Mouse (Mus musculus) embryonic stem cell, embryonic (primary cell): Measurements from ENCODE around the gene Nr1i3.

Experiments used
- CTCF ChIA-PET, 4 experiments: fragments of 300-600 bp in 2 of 4; fragments of 350-600 bp in 2 of 4; sonication (Branson Sonifier 250); formaldehyde crosslinking; loops; one replicate each; lab custom pipeline; 2022; ENCODE audit warnings: inconsistent platforms in 2 of 4; lab: Charles Lee
- POLR2A ChIA-PET, 4 experiments: fragments of 300-600 bp in 2 of 4; fragments of 350-600 bp in 2 of 4; sonication (Branson Sonifier 250); formaldehyde crosslinking; loops; one replicate each; lab custom pipeline; 2022; ENCODE audit warnings: antibody characterized with exemption in 4 of 4, inconsistent platforms in 1 of 4; lab: Charles Lee

Gene Nr1i3

GRCm38 (mm10) chr1:171213801-171214496 is at the start of gene Nr1i3:
TSS of gene Nr1i3 (plus strand) at chr1:171213970.
- CTCF ChIA-PET = interaction anchor here in 3 of 4 experiments (0.6 to 1.0 kb wide), 6 partner anchors 8 to 77 kb away, joined by 3 to 4 read pairs (median 3); partner anchors contain the start of genes Pcp4l1 (in 1 of the 3) and Tomm40l (in 1 of the 3)
- POLR2A ChIA-PET = interaction anchor here in 2 of 4 experiments (0.7 to 1.8 kb wide), 6 partner anchors 8 to 95 kb away, joined by 3 to 12 read pairs (median 3); partner anchors contain the start of genes Pcp4l1 (in 1 of the 2) and Tomm40l (in 1 of the 2)

GRCm38 (mm10) chr1:171164258-171164657 is 49.5 kb upstream of the Nr1i3 start:
- CTCF ChIA-PET = interaction anchor here in 2 of 4 experiments (1.0 to 2.4 kb wide), 8 partner anchors 10 to 117 kb away, joined by 3 to 14 read pairs (median 4); partner anchors contain the start of genes Pcp4l1 (in 1 of the 2), Ppox (in 1 of the 2) and Tomm40l (in 1 of the 2)
- POLR2A ChIA-PET = interaction anchor here in 2 of 4 experiments (0.9 to 2.0 kb wide), 2 partner anchors 9 to 56 kb away, joined by 3 to 4 read pairs; no protein-coding TSS in a partner anchor

GRCm38 (mm10) chr1:171165629-171166345 is 48.0 kb upstream of the Nr1i3 start:
- ChIA-PET CTCF (interaction anchor here in 1 of 4 experiments (0.6 kb wide), 1 partner anchor 38 kb away, joined by 3 read pairs; no protein-coding TSS in a partner anchor), POLR2A (interaction anchor here in 2 of 4 experiments (0.5 to 2.0 kb wide), 2 partner anchors 55 to 134 kb away, joined by 4 read pairs; no protein-coding TSS in a partner anchor)

GRCm38 (mm10) chr1:171168906-171169305 is 44.9 kb upstream of the Nr1i3 start:
- ChIA-PET POLR2A (interaction anchor here in 2 of 4 experiments (1.0 to 2.2 kb wide), 5 partner anchors 12 to 53 kb away, joined by 3 to 11 read pairs (median 5); partner anchors contain the start of gene Tomm40l (in 1 of the 2)), CTCF (interaction anchor here in 3 of 4 experiments (1.1 to 2.6 kb wide), 4 partner anchors 50 to 52 kb away, joined by 3 to 8 read pairs (median 4); no protein-coding TSS in a partner anchor)

- POLR2A ChIA-PET = interaction anchor here in 1 of 4 experiments (1.0 to 1.7 kb wide), 2 partner anchors 14 to 51 kb away, joined by 3 to 5 read pairs; no protein-coding TSS in a partner anchor
- CTCF ChIA-PET = interaction anchor here in 2 of 4 experiments (0.6 to 1.1 kb wide), 2 partner anchors 23 to 51 kb away, joined by 3 to 4 read pairs; no protein-coding TSS in a partner anchor
Measured at GRCm38 (mm10) chr1:171169913-171170312, 43.9 kb upstream of the Nr1i3 start.

GRCm38 (mm10) chr1:171171138-171171537 is 42.6 kb upstream of the Nr1i3 start:
- CTCF ChIA-PET = no interaction called here
- POLR2A ChIA-PET = no interaction called here

- POLR2A ChIA-PET = interaction anchor here in 1 of 4 experiments (1.5 to 1.6 kb wide), 2 partner anchors 9 to 45 kb away, joined by 3 to 5 read pairs; no protein-coding TSS in a partner anchor
- CTCF ChIA-PET = interaction anchor here in 2 of 4 experiments (0.7 to 0.9 kb wide), 2 partner anchors 48 to 109 kb away, joined by 5 to 6 read pairs; no protein-coding TSS in a partner anchor
Measured at GRCm38 (mm10) chr1:171172779-171173178, 41.0 kb upstream of the Nr1i3 start.

GRCm38 (mm10) chr1:171179487-171180171 is 34.1 kb upstream of the Nr1i3 start:
- CTCF ChIA-PET = no interaction called here

GRCm38 (mm10) chr1:171183025-171183424 is 30.7 kb upstream of the Nr1i3 start:
- POLR2A ChIA-PET = interaction anchor here in 2 of 4 experiments (0.7 to 4.8 kb wide), 3 partner anchors 12 to 67 kb away, joined by 4 to 18 read pairs (median 10); partner anchors contain the start of genes Adamts4 (in 1 of the 2) and Pcp4l1 (in 1 of the 2)
- CTCF ChIA-PET = interaction anchor here in 2 of 4 experiments (0.5 to 0.9 kb wide), 3 partner anchors 24 to 281 kb away, joined by 3 to 10 read pairs (median 3); no protein-coding TSS in a partner anchor

More at GRCm38 (mm10) chr1:171179487-171180171, 34.1 kb upstream of the Nr1i3 start:
- POLR2A ChIA-PET = interaction anchor here in 3 of 4 experiments (0.6 to 1.2 kb wide), 4 partner anchors 11 to 398 kb away, joined by 3 to 4 read pairs (median 3); no protein-coding TSS in a partner anchor

- ChIA-PET CTCF (interaction anchor here in 2 of 4 experiments (0.5 to 0.9 kb wide), 3 partner anchors 24 to 282 kb away, joined by 3 to 10 read pairs (median 3); no protein-coding TSS in a partner anchor), POLR2A (interaction anchor here in 2 of 4 experiments (0.7 to 4.8 kb wide), 7 partner anchors 10 to 66 kb away, joined by 3 to 18 read pairs (median 3); partner anchors contain the start of genes Adamts4 (in 1 of the 2) and Pcp4l1 (in 1 of the 2))
Measured at GRCm38 (mm10) chr1:171183620-171184019, 30.1 kb upstream of the Nr1i3 start.

GRCm38 (mm10) chr1:171184314-171184713 is 29.5 kb upstream of the Nr1i3 start:
- ChIA-PET POLR2A (interaction anchor here in 2 of 4 experiments (1.0 to 4.8 kb wide), 6 partner anchors 9 to 63 kb away, joined by 3 to 18 read pairs (median 3); partner anchors contain the start of gene Pcp4l1 (in 2 of the 2)), CTCF (interaction anchor here in 2 of 4 experiments (0.6 to 1.4 kb wide), 4 partner anchors 11 to 54 kb away, joined by 3 to 5 read pairs (median 4); no protein-coding TSS in a partner anchor)

- ChIA-PET POLR2A (interaction anchor here in 2 of 4 experiments (0.6 to 4.8 kb wide), 3 partner anchors 10 to 60 kb away, joined by 3 to 18 read pairs (median 5); partner anchors contain the start of gene Pcp4l1 (in 2 of the 2)), CTCF (interaction anchor here in 1 of 4 experiments (1.4 kb wide), 1 partner anchor 53 kb away, joined by 4 read pairs; no protein-coding TSS in a partner anchor)
Measured at GRCm38 (mm10) chr1:171185655-171186054, 28.1 kb upstream of the Nr1i3 start.

- ChIA-PET CTCF (interaction anchor here in 1 of 4 experiments (1.7 to 2.2 kb wide), 2 partner anchors 20 to 77 kb away, joined by 3 to 5 read pairs; no protein-coding TSS in a partner anchor), POLR2A (interaction anchor here in 2 of 4 experiments (1.3 to 2.1 kb wide), 6 partner anchors 9 to 58 kb away, joined by 3 to 8 read pairs (median 5); partner anchors contain the start of gene Pcp4l1 (in 1 of the 2))
Measured at GRCm38 (mm10) chr1:171187851-171188700, 25.7 kb upstream of the Nr1i3 start.

GRCm38 (mm10) chr1:171189046-171189445 is 24.7 kb upstream of the Nr1i3 start:
- CTCF ChIA-PET = interaction anchor here in 3 of 4 experiments (0.6 to 2.5 kb wide), 7 partner anchors 14 to 133 kb away, joined by 3 to 18 read pairs (median 3); partner anchors contain the start of gene Tomm40l (in 1 of the 3)
- POLR2A ChIA-PET = interaction anchor here (0.7 to 2.1 kb wide), 10 partner anchors 8 to 288 kb away, joined by 3 to 8 read pairs (median 4); partner anchors contain the start of genes Nr1i3 (in 1 of the 4) and Pcp4l1 (in 1 of the 4)
